Mouse (Mus musculus): Measurements from ENCODE around the gene Chga. TPM values are rescaled to one million over a fixed set of nuclear protein-coding genes. Genes with fewer than 3 reads are reported as not detected.

The Chga gene
- polyA plus RNA-seq, 1 experiment from 2014 or later, result 0.54 TPM

GRCm38 (mm10) chr12:102587106-102587505, 32.3 kb downstream of the Chga start:
- no peaks in the 10 kb centered on the region for H3K36me3 ChIP-seq (ENCODE audit: insufficient read depth, low read length)
- no peak for TF ChIP-seq EP300 (IDR thresholded peaks at IDR 0.05)
- no peak for TF ChIP-seq CTCF (IDR thresholded peaks at IDR 0.05)
- H3K27me3 ChIP-seq (replicated peaks; ENCODE audit: insufficient read depth, low read length), result no peaks in the 10 kb centered on the region
- no peaks in the 10 kb centered on the region for H3K4me1 ChIP-seq (ENCODE audit: insufficient read depth, low read depth, low read length)
- H3K27ac ChIP-seq (ENCODE audit: low read length), result no peak overlapping the region
- no peak for DNase-seq (ENCODE audit: low spot score)
- no peak overlapping the region for H3K4me2 ChIP-seq (replicated peaks; ENCODE audit: low read depth, low read length)
- WGBS, result 72% methylated on average over 8 of the region's 8 CpGs
- H3K4me3 ChIP-seq (ENCODE audit: low read depth, low read length), result no peak overlapping the region
- no peak overlapping the region for H3K9ac ChIP-seq (replicated peaks; ENCODE audit: low read depth)
- ATAC-seq, result no peak
- H3K9me3 ChIP-seq (ENCODE audit: low read length), result no peaks in the 10 kb centered on the region

- Histone ChIP-seq H3K4me3 (ENCODE audit: low read depth, low read length) (no peak overlapping the region), H3K4me2 (replicated peaks; ENCODE audit: low read depth, low read length) (no peak overlapping the region), H3K27ac (ENCODE audit: low read length) (no peak overlapping the region), H3K9ac (replicated peaks; ENCODE audit: low read depth) (no peak overlapping the region), H3K9me3 (ENCODE audit: low read length) (no peaks in the 10 kb centered on the region), H3K27me3 (replicated peaks; ENCODE audit: insufficient read depth, low read length) (no peaks in the 10 kb centered on the region), H3K36me3 (ENCODE audit: insufficient read depth, low read length) (no peaks in the 10 kb centered on the region), H3K4me1 (ENCODE audit: insufficient read depth, low read depth, low read length) (no peaks in the 10 kb centered on the region)
- TF ChIP-seq CTCF (IDR thresholded peaks at IDR 0.05) (no peak), EP300 (IDR thresholded peaks at IDR 0.05) (no peak)
- 83% methylated on average over 17 of the region's 17 CpGs for WGBS
- no peak for DNase-seq (ENCODE audit: low spot score)
- ATAC-seq, result no peak
These were observed 36.1 kb downstream of the Chga start for GRCm38 (mm10) chr12:102590711-102591360.

- Histone ChIP-seq H3K27me3 (replicated peaks; ENCODE audit: insufficient read depth, low read length) (no peaks in the 10 kb centered on the region), H3K9me3 (ENCODE audit: low read length) (no peaks in the 10 kb centered on the region), H3K4me2 (replicated peaks; ENCODE audit: low read depth, low read length) (no peak overlapping the region), H3K4me1 (ENCODE audit: insufficient read depth, low read depth, low read length) (no peaks in the 10 kb centered on the region), H3K27ac (ENCODE audit: low read length) (no peak overlapping the region), H3K36me3 (ENCODE audit: insufficient read depth, low read length) (no peaks in the 10 kb centered on the region), H3K4me3 (ENCODE audit: low read depth, low read length) (no peak overlapping the region), H3K9ac (replicated peaks; ENCODE audit: low read depth) (no peak overlapping the region)
- WGBS, result 57% methylated on average over 9 of the region's 9 CpGs
- peak; percentile 28 for DNase-seq (ENCODE audit: low spot score)
- TF ChIP-seq CTCF (IDR thresholded peaks at IDR 0.05) (no peak), EP300 (IDR thresholded peaks at IDR 0.05) (no peak)
- ATAC-seq, result no peak
These were observed 38.9 kb downstream of the Chga start for GRCm38 (mm10) chr12:102593699-102594098.

GRCm38 (mm10) chr12:102594627-102595026, 39.9 kb downstream of the Chga start:
- Histone ChIP-seq H3K9me3 (ENCODE audit: low read length) (no peaks in the 10 kb centered on the region), H3K36me3 (ENCODE audit: insufficient read depth, low read length) (no peaks in the 10 kb centered on the region), H3K27me3 (replicated peaks; ENCODE audit: insufficient read depth, low read length) (no peaks in the 10 kb centered on the region), H3K4me2 (replicated peaks; ENCODE audit: low read depth, low read length) (no peak overlapping the region), H3K27ac (ENCODE audit: low read length) (no peak overlapping the region), H3K9ac (replicated peaks; ENCODE audit: low read depth) (no peak overlapping the region), H3K4me1 (ENCODE audit: insufficient read depth, low read depth, low read length) (no peaks in the 10 kb centered on the region), H3K4me3 (ENCODE audit: low read depth, low read length) (no peak overlapping the region)
- ATAC-seq, result no peak
- 81% methylated on average over 9 of the region's 9 CpGs for WGBS
- no peak for DNase-seq (ENCODE audit: low spot score)
- TF ChIP-seq CTCF (IDR thresholded peaks at IDR 0.05) (no peak; the same call in 1 of the 2 replicates), EP300 (IDR thresholded peaks at IDR 0.05) (no peak)

GRCm38 (mm10) chr12:102596410-102596809, 41.6 kb downstream of the Chga start:
- 69% methylated on average over 7 of the region's 7 CpGs for WGBS
- DNase-seq (ENCODE audit: low spot score) (no peak), ATAC-seq (no peak)
- Histone ChIP-seq H3K9ac (replicated peaks; ENCODE audit: low read depth) (no peak overlapping the region), H3K27ac (ENCODE audit: low read length) (no peak overlapping the region), H3K9me3 (ENCODE audit: low read length) (no peaks in the 10 kb centered on the region), H3K4me1 (ENCODE audit: insufficient read depth, low read depth, low read length) (no peaks in the 10 kb centered on the region), H3K27me3 (replicated peaks; ENCODE audit: insufficient read depth, low read length) (no peaks in the 10 kb centered on the region), H3K36me3 (ENCODE audit: insufficient read depth, low read length) (no peaks in the 10 kb centered on the region), H3K4me2 (replicated peaks; ENCODE audit: low read depth, low read length) (no peak overlapping the region), H3K4me3 (ENCODE audit: low read depth, low read length) (no peak overlapping the region)
- TF ChIP-seq EP300 (IDR thresholded peaks at IDR 0.05), result no peak
- peak; percentile 64 for TF ChIP-seq CTCF (IDR thresholded peaks at IDR 0.05)

- Histone ChIP-seq H3K9ac (replicated peaks; ENCODE audit: low read depth) (no peak overlapping the region), H3K9me3 (ENCODE audit: low read length) (no peaks in the 10 kb centered on the region), H3K36me3 (ENCODE audit: insufficient read depth, low read length) (no peaks in the 10 kb centered on the region), H3K27ac (ENCODE audit: low read length) (no peak overlapping the region), H3K4me1 (ENCODE audit: insufficient read depth, low read depth, low read length) (no peaks in the 10 kb centered on the region), H3K4me2 (replicated peaks; ENCODE audit: low read depth, low read length) (no peak overlapping the region), H3K4me3 (ENCODE audit: low read depth, low read length) (no peak overlapping the region), H3K27me3 (replicated peaks; ENCODE audit: insufficient read depth, low read length) (no peaks in the 10 kb centered on the region)
- no peak for TF ChIP-seq EP300 (IDR thresholded peaks at IDR 0.05)
- TF ChIP-seq CTCF (IDR thresholded peaks at IDR 0.05), result no peak
- WGBS, result 27% methylated on average over 4 of the region's 4 CpGs
- peak; percentile 14 for DNase-seq (ENCODE audit: low spot score)
- ATAC-seq, result peak; percentile 39
These were observed 42.7 kb downstream of the Chga start for GRCm38 (mm10) chr12:102597466-102597865.

Data from lung, postnatal 0 days (tissue).